Mouse (Mus musculus) left cerebral cortex, postnatal 14 days (tissue): ENCODE data around the gene Dennd1c. TPM values are rescaled to one million over a fixed set of nuclear protein-coding genes. Genes with fewer than 3 reads are reported as not detected.
A peak's percentile ranks its signal among the peaks of the same experiment; 100 is the strongest.
"Not testable (repeated sequence)": the region's sequence is repeated elsewhere in the genome, so short reads cannot be mapped to it uniquely, and the experiment has no call there.

Source experiments
- DNase-seq, 2 experiments: peaks; one replicate each; pipeline ENCODE4 v3.0.0; 2021 to 2022; ENCODE audit warnings: low spot score in 2 of 2, mixed read lengths in 1 of 2
- intact Hi-C: fragments of 180-260 bp; cut with DNase I; formaldehyde crosslinking; loops from one replicate; pipeline ENCODE4 v1.15.1; 2025
- total RNA-seq, 2 experiments: library from RNA; stranded (reverse); gene quantifications; 2 replicates each; pipeline ENCODE4 v1.2.3; 2021

Dennd1c gene
- total RNA-seq, 2 experiments from 2014 or later, result 1.8 to 1.9 TPM

- intact Hi-C loops, result no loop called here
- DNase-seq, result peak in 1 of 2 experiments; percentile 30
Measured at GRCm38 (mm10) chr17:57058891-57059485, 19.3 kb downstream of the Dennd1c start, which contains the start of gene Crb3. Gene Crb3 (plus strand): TSS chr17:57059105.

GRCm38 (mm10) chr17:57056246-57056645, 22.1 kb downstream of the Dennd1c start:
- DNase-seq, result no peak
- intact Hi-C loops, result no loop called here

GRCm38 (mm10) chr17:57051679-57052078, 26.6 kb downstream of the Dennd1c start:
- DNase-seq, intact Hi-C loops: not testable (repeated sequence)

GRCm38 (mm10) chr17:57048816-57049215, 29.5 kb downstream of the Dennd1c start:
- intact Hi-C loops, result no loop called here
- DNase-seq, result peak in 1 of 2 experiments; percentile 49

- intact Hi-C loops, result no loop called here
- no peak for DNase-seq
Measured at GRCm38 (mm10) chr17:57047406-57047805, 30.9 kb downstream of the Dennd1c start.

- intact Hi-C loops, result no loop called here
Measured at GRCm38 (mm10) chr17:57041554-57041953, 36.8 kb downstream of the Dennd1c start, which contains the start of gene Slc25a41. Gene Slc25a41 (minus strand): TSS chr17:57041654.

GRCm38 (mm10) chr17:57038978-57039377, 39.3 kb downstream of the Dennd1c start:
- DNase-seq, result no peak
- intact Hi-C loops, result no loop called here

More at GRCm38 (mm10) chr17:57041554-57041953, 36.8 kb downstream of the Dennd1c start, which contains the start of gene Slc25a41:
- no peak for DNase-seq

GRCm38 (mm10) chr17:57032854-57033253, 45.5 kb downstream of the Dennd1c start:
- intact Hi-C loops, result no loop called here
- no peak for DNase-seq

GRCm38 (mm10) chr17:57031661-57032420, 46.5 kb downstream of the Dennd1c start:
- DNase-seq, result peak; percentile 99 to 100
- intact Hi-C loops, result no loop called here

GRCm38 (mm10) chr17:57030931-57031660, 47.2 kb downstream of the Dennd1c start, which contains the start of gene Khsrp:
Gene Khsrp (minus strand): TSS chr17:57031522.
- DNase-seq, result peak in 1 of 2 experiments; percentile 39
- intact Hi-C loops, result no loop called here

- DNase-seq, result no peak
- intact Hi-C loops, result no loop called here
Measured at GRCm38 (mm10) chr17:57029691-57030090, 48.6 kb downstream of the Dennd1c start.

- DNase-seq, result no peak
- intact Hi-C loops, result no loop called here
Measured at GRCm38 (mm10) chr17:57027471-57027870, 50.8 kb downstream of the Dennd1c start.

GRCm38 (mm10) chr17:57020960-57021359, 57.4 kb downstream of the Dennd1c start:
- intact Hi-C loops, result no loop called here
- no peak for DNase-seq

- intact Hi-C loops, result no loop called here
- DNase-seq, result no peak
Measured at GRCm38 (mm10) chr17:57019693-57020092, 58.6 kb downstream of the Dennd1c start.

Other genes with a start within 250 kb of the Dennd1c start
- 1 to 10 TPM; 2.1 to 2.4 TPM for gene Rfx2, start 247.5 kb downstream of the Dennd1c start, total RNA-seq
- not detected for gene Acsbg2, start 204.1 kb downstream of the Dennd1c start, total RNA-seq
- gene 1700061G19Rik, start 203.0 kb downstream of the Dennd1c start, total RNA-seq, result under 1 TPM in 1 of 2 experiments, not detected in 1; 0.18 TPM
- gene Mllt1, start 143.1 kb downstream of the Dennd1c start, total RNA-seq, result 10 to 100 TPM; 66.8 to 67.9 TPM
- gene Acer1, start 96.4 kb downstream of the Dennd1c start, total RNA-seq, result not detected
- gene Clpp, start 88.2 kb downstream of the Dennd1c start, total RNA-seq, result 10 to 100 TPM; 49.6 to 58.2 TPM
- gene Alkbh7, start 81.2 kb downstream of the Dennd1c start, total RNA-seq, result 10 to 100 TPM; 19.9 to 26.0 TPM
- gene Pspn, start 78.5 kb downstream of the Dennd1c start, total RNA-seq, result not detected
- gene Gtf2f1, start 67.2 kb downstream of the Dennd1c start, total RNA-seq, result 10 to 100 TPM; 54.9 to 58.4 TPM
- gene Gm17949, start 67.0 kb downstream of the Dennd1c start, total RNA-seq, result under 1 TPM in 1 of 2 experiments, not detected in 1; 0.30 TPM
- 100 to 1,000 TPM; 116 to 117 TPM for gene Khsrp, start 47.0 kb downstream of the Dennd1c start, total RNA-seq
- not detected for gene Slc25a41, start 36.9 kb downstream of the Dennd1c start, total RNA-seq
- 1 to 10 TPM in 1 of 2 experiments, not detected in 1; 1.6 TPM for gene Crb3, start 19.4 kb downstream of the Dennd1c start, total RNA-seq
- 100 to 1,000 TPM; 361 to 364 TPM for gene Slc25a23, start 18.7 kb downstream of the Dennd1c start, total RNA-seq
- gene Tubb4a, start 9.3 kb upstream of the Dennd1c start, total RNA-seq, result 100 to 1,000 TPM; 671 to 695 TPM
- under 1 TPM; 0.26 to 0.42 TPM for gene Tnfsf9, start 26.8 kb upstream of the Dennd1c start, total RNA-seq
- not detected for gene Cd70, start 71.3 kb upstream of the Dennd1c start, total RNA-seq
- gene Tnfsf14, start 115.7 kb upstream of the Dennd1c start, total RNA-seq, result not detected
- gene C3, start 149.6 kb upstream of the Dennd1c start, total RNA-seq, result under 1 TPM; 0.46 to 0.53 TPM
- gene Gpr108, start 169.9 kb upstream of the Dennd1c start, total RNA-seq, result 10 to 100 TPM; 18.1 to 19.3 TPM
- gene Trip10, start 170.9 kb upstream of the Dennd1c start, total RNA-seq, result 1 to 10 TPM; 8.1 to 9.2 TPM
- 1 to 10 TPM; 4.2 to 5.4 TPM for gene Vav1, start 200.6 kb upstream of the Dennd1c start, total RNA-seq